Mouse (Mus musculus) brain, embryonic 14.5 days (tissue): ENCODE measurements around the gene Adgrd1.

ENCODE experiments used
- CTCF ChIP-seq: fragments of 200-500 bp; IDR thresholded peaks from 2 replicates; pipeline ENCODE4 v1.5.1; 2012; ENCODE audit warnings: inconsistent platforms, mild to moderate bottlenecking, moderate library complexity, borderline replicate concordance; ENCODE audit not compliant: insufficient read depth, insufficient read length; ENCODE audit errors: extremely low read depth
- POLR2A ChIP-seq: fragments of 200-500 bp; IDR thresholded peaks from 2 replicates; pipeline ENCODE4 v1.6.1; 2012; ENCODE audit warnings: mild to moderate bottlenecking, inconsistent platforms, borderline replicate concordance; ENCODE audit not compliant: poor library complexity, insufficient read depth, insufficient read length, severe bottlenecking; ENCODE audit errors: extremely low read depth

DNA sequence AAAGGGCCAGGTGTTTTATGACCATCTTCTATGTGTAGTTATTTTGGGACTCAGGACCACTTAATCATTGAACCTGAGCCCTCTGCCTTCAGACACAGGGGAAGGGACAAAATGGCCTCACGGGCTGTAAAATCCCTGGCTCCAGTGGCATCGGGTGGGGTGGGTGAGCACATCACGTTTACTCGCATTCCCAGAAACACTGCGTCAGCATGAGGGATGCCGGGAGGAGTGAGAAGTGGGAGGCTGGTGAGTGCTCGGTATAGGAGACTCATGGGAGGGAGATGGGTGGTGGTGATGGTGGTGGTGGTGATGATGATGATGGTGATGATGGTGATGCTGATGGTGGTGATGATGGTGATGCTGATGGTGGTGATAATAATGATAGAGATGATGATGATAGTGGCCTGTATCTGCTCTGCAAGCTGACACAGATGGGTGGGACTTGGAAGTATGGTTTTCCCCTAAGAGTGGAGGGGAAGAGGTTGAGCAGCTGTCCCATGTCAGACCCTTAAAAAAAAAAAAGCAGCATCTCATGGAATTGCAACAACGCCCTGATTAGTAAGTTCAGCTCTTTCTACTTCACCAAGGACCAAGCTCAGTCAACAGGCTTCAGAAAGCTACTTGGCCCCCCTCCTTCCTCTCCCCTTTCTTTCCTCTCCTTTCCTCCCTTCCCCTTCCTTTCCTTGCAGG lies 29.9 kb upstream of the Adgrd1 start:
- TF ChIP-seq POLR2A (no peak), CTCF (no peak)
